Mouse (Mus musculus): ENCODE data around the gene Col23a1.

Gene Col23a1

DNA sequence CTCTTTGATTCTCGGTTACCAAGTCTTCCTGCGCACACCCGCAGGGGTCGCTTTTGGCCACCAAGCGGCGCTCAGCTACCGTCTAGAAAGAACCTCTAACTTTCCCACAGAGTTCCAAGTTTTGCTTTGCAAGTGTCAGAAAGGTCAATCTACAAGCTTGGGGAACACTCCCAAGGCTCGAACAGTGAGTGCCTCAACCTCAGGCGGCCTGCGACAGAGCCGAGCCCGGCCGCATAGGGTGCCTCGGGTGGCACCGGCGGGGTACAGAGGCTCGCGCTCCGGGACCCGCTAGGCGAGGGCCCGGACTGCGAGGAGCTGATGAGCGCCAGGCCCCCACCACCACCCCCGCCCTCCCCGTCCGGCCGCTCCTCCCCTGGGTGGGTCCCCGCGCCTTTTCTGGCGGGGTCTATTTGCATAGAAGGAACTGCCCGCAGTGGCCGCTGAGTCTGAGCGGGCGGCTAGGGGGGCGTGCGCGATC, at the start of gene Col23a1:
Col23a1 (plus strand) TSS at position 357 of the 478 bp plus-strand sequence.
- peak in 1 of 2 experiments; percentile 32 for DNase-seq (ENCODE audit: low spot score in 2 of 2)

DNA sequence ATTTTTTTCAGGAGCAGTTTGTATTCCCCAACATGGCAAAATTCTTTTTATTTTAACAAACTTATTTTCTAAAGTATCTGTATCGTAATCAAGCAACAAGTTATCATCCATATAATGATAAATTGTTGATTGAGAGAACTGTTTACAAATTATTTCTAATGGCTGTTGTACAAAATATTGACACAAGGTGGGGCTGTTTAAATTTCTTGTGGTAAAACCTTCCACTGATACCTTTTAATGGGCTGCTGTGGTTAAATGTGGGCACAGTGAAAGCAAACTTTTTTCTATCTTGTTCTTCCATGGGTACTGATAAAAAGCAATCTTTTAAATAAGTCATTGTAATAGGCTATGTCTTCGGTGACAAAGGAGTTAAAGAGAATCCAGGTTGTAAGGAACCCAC, 46.8 kb upstream of the Col23a1 start:
- no peak for DNase-seq (ENCODE audit: low spot score in 2 of 2)

DNA sequence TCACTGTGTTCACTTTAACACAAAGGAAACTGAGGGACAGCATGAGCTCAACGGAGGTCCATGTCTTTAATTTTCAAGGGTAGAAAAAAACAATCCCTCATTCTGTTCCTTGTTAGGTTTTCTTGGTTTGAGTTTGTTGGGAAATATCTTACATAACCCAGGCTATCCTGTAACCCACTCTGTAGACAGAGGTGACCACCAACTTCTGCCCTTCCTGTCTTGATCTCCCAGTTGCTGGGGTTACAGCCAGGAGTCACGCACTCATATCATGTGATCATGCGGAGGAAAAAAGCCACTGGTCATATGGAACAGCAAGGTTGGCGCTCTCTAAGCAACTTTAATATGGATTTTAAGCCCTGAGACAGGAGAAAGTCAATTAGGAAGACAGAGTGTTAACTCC, 32.7 kb upstream of the Col23a1 start:
- DNase-seq (ENCODE audit: low spot score in 2 of 2): no peak

DNA sequence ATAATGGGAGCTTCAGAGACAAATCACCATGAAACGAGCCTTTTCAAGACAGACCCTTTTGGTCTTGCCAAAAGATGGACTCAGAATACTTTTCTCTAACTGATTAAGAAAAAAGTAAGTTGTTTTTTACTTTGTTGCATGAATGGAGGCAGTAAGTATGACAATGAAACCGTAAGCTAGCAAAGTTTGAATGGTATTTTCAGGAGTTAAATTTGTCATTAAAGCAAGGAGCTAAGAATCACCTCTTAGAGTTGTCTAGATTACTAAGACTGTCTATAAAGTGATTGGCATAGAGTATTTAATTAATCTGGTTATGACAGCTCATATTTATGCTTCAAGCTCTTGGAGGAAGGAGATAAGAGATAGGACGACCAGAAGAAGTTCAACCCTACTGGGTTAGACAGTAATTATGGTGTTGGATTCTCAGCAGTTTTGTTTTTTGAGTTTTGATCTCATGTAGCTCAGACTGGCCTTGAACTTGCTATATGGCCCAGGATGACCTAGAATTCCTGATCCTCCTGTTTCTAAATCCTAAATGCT, 28.0 kb upstream of the Col23a1 start, which contains the start of gene Clk4:
Clk4 (plus strand) TSS at position 51 of the 540 bp plus-strand sequence.
- DNase-seq (ENCODE audit: low spot score in 2 of 2): no peak

DNA sequence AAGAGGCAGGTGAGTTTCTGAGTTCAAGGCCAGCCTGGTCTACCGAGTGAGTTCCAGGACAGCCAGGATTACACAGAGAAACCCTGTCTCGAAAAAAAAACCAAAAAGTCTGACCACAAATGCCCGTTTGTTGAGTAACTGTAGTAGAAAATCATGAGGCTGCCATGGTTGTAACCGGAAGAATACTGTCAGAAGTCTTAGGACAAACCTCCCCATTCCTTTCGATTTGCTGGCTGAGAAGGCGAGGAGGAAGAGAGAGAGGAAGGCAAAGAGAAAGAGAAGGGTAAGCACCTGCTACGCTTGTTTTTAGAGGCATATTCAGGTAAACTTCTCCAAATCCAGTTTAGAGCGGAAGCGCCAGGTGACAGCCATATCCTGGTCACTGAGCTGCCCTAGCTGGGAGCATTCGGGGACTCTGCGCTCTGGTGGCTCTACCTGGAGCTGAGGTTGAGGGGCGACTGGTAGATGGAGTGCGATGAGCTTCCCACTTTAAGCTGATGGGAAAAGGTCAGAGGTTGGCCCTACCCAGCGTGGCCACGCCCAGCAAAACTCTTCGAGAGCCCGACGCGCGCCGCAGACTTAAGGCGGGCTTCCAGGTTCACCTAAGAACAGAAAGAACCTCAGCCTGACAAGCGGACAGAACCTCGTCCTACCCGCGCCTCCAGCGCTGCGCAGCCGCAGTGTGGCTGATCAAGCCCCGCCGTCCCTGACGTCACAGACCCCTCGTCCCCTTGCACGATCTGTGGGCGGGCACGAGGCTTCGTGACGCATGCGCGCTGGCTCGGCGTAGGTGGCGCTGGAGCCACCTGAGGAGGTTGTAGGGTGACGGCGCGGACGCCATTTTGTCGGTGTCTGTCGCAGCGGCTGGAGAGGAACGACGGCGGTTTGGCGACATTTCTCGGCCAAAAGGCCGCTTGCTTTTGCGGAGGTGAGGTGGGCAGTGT, 27.1 kb upstream of the Col23a1 start, which contains the start of gene BC049762:
BC049762 (minus strand) TSS at position 705 of the 944 bp plus-strand sequence.
- DNase-seq (ENCODE audit: low spot score in 2 of 2): peak; percentile 97 to 98

- DNase-seq (ENCODE audit: low spot score in 2 of 2): peak in 1 of 2 experiments; percentile 40
Measured at GRCm38 (mm10) chr11:51263286-51263831, 26.4 kb upstream of the Col23a1 start.

- DNase-seq (ENCODE audit: low spot score in 2 of 2): no peak
Measured at GRCm38 (mm10) chr11:51264352-51264751, 25.4 kb upstream of the Col23a1 start.

GRCm38 (mm10) chr11:51265326-51265725, 24.4 kb upstream of the Col23a1 start:
- DNase-seq (ENCODE audit: low spot score in 2 of 2): no peak

- DNase-seq (ENCODE audit: low spot score in 2 of 2): no peak
Measured at GRCm38 (mm10) chr11:51274418-51274817, 15.3 kb upstream of the Col23a1 start.

DNA sequence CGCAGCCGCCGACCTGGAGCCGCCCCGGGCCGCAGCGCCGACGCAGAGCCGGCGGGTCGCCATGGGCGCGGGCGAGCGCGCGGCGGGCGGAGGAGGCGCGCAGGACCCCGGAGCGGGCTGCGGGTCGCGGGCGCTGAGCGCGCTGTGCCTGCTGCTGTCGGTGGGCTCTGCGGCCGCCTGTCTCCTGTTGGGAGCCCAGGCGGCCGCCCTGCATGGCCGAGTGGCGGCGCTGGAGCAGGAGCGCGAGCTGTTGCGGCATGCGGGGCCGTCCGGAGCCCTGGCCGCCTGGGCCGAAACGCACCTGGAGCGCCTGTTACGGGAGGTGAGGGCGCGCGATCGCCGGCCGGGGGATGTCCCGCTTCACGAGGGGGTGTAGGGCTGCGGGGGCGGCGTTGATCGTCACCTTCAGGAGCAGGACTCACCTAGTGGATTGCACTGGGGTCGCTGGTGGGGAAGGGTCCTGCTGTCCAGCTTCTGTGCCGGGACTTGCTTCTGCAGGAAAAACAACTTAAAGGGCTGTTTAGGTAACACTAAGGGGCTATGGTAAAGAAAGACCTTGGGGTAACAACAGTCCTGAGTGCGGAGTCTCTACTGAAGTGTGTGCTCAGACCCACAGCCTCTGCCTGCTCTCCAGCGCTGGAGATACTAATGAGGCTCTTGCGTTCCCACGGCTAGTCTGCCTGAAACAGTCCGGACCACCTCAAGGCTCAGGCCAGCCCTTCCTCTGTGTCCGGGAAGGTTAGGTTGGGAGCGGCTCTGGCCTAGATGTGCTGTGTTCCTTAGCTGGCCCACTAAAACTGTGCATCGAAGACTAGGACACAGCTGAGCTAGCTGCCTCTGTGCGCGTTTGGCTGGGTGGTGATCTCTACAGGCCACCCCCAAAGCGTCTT, 591 bp downstream of the Col23a1 start:
- no peak for DNase-seq (ENCODE audit: low spot score in 2 of 2)

GRCm38 (mm10) chr11:51293956-51294530, 4.3 kb downstream of the Col23a1 start:
- no peak for DNase-seq (ENCODE audit: low spot score in 2 of 2)

DNA sequence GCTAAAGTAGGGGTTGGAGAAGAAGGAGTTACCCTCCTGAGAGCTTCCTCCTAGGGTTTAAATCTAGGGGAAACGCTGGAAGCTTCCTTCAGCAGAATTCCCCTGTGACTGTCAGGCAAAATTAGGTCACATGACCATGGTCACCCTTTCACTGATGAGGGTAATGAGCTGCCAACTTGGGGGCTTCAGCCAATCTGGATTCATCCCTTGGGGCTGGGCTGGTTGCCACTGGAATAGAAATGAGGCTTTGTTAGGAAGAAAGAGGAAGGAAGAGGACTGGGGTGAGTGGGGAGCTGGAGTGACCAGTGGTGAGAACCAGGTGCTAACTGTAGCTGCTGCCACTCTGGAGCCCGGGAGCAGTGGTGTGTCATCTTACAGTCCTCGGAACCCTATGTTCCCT, 6.0 kb downstream of the Col23a1 start:
- DNase-seq (ENCODE audit: low spot score in 2 of 2): no peak

DNA sequence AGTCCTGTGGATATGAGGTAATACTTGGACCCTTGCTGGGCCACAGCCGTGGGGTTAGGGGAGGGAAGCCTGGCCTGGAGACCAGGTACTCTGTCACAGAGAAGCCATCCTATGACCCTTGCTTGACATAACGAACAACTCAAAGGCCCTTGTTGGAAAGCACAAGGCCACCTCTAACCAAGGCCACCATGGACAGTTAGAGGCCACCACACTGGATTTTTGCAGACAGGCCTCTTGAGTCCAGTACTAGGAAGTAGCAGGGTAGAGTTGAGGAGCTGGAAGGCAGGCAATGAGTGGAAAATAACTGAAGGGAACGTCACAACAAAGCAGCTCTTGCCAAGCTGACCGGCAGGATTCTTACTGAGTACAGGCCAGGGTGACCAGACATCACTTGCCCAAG, 9.0 kb downstream of the Col23a1 start:
- no peak for DNase-seq (ENCODE audit: low spot score in 2 of 2)

GRCm38 (mm10) chr11:51302396-51302795, 12.7 kb downstream of the Col23a1 start:
- DNase-seq (ENCODE audit: low spot score in 2 of 2): no peak

GRCm38 (mm10) chr11:51303981-51304553, 14.3 kb downstream of the Col23a1 start:
- peak in 1 of 2 experiments; percentile 12 for DNase-seq (ENCODE audit: low spot score in 2 of 2)

- no peak for DNase-seq (ENCODE audit: low spot score in 2 of 2)
Measured at GRCm38 (mm10) chr11:51308306-51308705, 18.6 kb downstream of the Col23a1 start.

GRCm38 (mm10) chr11:51311846-51312245, 22.1 kb downstream of the Col23a1 start:
- no peak for DNase-seq (ENCODE audit: low spot score in 2 of 2)

GRCm38 (mm10) chr11:51315991-51316810, 26.5 kb downstream of the Col23a1 start:
- no peak for DNase-seq (ENCODE audit: low spot score in 2 of 2)

- DNase-seq (ENCODE audit: low spot score in 2 of 2): no peak
Measured at GRCm38 (mm10) chr11:51320609-51321008, 30.9 kb downstream of the Col23a1 start.

- no peak for DNase-seq (ENCODE audit: low spot score in 2 of 2)
Measured at GRCm38 (mm10) chr11:51326908-51327307, 37.2 kb downstream of the Col23a1 start.

Measured in right cerebral cortex, postnatal 36 days (tissue).